Mouse (Mus musculus) R1 (cell line): Measurements from ENCODE around the gene Ncan.

Experiments
- DNase-seq: peaks from one replicate; pipeline ENCODE4 v3.0.0-alpha.2; 2018; ENCODE audit warnings: low read depth, low spot score

Gene Ncan

GRCm38 (mm10) chr8:70129309-70129952 is 8.8 kb upstream of the Ncan start:
- peak; percentile 33 for DNase-seq

DNA sequence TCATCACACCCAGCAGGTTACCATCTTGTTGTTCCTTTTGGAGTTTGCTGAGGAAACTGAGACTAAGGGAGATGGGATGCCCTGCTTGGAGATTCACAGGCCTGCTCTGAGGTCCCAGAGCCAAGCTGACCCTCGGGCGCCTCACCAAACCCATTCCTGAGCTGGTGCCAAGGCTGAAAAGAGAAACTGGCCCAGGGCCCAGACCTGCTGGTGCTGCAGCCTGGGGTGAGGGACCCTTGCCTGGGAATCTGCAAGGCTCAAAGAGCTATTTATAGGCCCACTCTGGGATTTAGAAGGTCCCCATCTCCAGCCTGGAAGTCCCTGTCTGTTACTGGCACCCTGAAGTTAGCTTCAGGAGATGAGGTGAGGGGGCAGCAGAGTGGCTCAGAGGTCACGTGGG is 7.8 kb upstream of the Ncan start:
- no peak for DNase-seq

- no peak for DNase-seq
Measured at GRCm38 (mm10) chr8:70124992-70125391, 4.3 kb upstream of the Ncan start.

DNA sequence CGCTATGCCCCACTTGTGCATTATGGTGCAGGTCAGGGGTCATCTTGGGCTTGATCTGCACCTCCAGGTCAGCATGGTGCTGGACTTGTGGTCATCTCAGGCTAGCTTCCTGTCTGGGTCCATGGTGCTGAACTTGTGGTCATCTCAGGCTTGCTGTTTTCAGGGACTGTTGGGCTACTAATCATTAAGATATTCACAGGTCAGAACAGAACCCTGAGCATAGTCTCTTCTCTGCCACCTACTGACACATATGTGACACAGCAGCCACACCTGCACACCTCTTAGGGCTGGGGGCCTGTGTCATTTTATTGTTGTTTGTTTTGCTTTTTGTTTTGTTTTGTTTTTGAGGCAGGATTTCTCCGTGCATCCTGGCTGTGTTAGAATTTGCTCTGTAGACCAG is 2.2 kb upstream of the Ncan start:
- DNase-seq, result peak; percentile 51

DNA sequence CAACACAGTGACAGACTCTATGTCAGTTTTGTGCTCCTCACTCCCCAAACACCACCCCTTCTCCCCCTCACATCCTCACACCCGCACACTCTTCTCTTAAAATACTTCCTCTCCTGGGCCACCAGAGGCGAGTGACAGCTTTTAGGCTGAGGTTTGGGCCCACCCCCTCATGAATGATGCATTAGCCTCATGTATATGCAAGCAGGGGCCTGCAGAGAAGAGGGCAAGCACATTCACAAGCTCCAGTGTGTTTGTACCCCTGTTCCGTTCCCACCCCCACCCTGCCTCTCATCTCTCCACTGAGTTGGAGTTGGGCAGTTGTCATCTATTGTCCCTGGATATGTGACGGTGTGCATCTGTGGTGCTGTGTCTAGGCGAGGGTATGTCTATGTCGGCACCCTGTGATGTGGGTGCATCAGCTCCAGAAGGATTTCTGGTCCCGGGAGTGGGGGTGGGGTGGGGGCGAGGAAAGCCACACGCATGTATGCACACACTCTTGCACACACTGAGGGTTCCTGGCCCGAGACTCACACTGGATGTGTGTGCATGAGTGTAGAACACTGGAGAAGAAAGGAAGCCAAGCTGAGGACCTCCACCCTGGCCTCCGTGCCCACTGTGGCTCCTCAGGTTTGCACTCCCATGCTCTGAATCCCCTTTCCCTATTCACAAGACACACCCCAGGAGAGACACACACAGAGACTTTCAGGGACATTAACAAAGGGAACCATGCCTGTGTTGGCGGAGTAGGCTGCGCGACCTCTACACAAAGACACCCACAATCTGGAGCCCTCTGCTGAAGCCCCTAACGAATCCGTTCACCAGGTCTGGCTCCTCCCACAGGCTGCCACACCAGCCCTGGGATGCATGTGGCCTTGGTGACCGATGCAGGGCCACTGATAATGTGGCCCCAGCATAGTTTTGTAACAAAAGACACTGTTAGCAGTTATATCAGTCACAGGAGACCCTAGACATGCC is 1.7 kb downstream of the Ncan start:
- peak; percentile 78 for DNase-seq

DNA sequence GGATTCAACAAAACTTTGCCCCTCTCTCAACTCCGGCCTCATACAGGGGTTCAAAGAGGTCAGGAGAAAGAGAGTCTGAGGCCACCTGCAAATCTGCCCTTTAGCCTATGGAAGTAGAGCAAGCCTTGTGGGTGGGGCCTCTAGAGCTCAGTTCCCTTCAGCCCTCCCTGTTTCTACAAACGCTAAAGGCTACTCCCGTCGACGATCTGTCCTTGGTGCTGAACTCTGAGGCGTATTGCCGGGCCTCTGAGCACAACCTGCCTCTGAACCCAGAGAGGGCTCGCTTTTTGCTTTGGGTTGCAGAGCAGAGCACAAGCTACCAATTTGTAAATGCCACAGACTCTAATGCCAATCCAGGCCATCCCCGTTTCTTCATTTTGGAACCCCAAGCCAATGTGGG is 3.1 kb downstream of the Ncan start:
- peak; percentile 90 for DNase-seq

GRCm38 (mm10) chr8:70114892-70115291 is 5.8 kb downstream of the Ncan start:
- DNase-seq, result no peak

DNA sequence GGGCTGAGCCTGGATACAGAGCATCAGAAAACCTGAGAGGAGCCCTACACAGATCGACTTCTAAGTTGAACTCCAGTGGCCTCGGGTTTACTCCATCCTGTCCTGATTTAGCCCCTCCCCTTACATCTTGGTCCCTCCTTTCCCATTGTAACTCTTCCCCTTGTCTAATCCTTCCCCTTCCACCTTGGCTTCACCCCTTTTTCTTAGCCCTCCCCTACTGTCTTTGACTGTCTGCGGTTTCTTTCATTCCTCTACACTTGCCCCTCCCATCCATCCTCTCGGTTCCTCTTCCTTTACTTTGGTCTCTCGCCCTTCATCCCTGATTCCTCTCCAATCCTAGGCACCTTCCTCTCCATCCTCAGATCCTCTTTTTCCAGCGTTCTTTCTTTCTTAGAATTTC is 6.2 kb downstream of the Ncan start:
- no peak for DNase-seq

- DNase-seq, result peak; percentile 64
Measured at GRCm38 (mm10) chr8:70112401-70113016, 8.2 kb downstream of the Ncan start.

DNA sequence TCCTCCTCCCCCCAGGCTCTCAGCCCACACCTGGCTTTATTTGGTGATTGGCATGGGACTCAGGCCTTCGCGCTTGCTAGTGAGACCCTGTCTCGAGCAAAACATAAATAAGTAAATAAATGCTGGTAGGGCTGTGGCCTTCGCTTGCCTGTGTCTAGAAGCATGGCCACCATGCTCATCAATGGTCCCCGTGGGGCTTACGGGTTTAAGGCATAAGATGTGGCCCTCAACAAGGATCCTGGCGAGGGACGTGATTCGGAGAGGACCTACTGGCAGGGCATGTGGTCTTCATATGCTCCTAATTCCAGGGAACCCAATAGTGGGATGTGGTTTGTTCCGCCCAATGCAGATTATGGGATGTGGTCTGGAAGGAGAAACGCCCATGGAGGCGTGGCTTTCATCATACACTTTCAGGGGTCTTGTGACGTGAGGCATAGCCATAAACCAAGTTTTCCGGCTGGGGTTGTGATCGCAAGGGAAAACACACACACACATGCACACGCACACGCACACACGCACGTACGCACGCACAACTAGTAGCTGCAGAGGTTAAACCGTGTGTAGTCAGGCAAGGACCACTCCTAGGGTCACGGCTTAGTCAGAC is 9.4 kb downstream of the Ncan start:
- peak; percentile 77 for DNase-seq

DNA sequence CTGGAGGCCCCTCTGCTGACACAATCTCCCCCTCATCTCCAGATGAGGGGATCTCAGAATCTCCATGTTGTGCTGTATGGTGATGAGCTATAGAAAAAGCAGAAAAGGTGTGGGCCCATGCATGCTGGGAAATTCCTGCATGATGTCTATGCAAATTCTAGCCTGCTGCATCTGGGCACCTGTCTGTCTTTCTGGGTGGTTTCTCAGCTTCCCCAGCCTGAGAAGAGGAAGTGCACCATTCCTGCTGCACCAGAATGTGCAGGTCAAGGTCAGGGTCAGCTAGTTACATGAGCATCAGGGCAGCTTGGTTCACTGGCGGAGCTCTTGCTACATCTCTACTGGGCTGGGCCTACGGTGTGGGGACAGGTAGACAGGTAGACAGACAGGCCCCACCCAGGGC is 10.2 kb downstream of the Ncan start:
- DNase-seq, result no peak

DNA sequence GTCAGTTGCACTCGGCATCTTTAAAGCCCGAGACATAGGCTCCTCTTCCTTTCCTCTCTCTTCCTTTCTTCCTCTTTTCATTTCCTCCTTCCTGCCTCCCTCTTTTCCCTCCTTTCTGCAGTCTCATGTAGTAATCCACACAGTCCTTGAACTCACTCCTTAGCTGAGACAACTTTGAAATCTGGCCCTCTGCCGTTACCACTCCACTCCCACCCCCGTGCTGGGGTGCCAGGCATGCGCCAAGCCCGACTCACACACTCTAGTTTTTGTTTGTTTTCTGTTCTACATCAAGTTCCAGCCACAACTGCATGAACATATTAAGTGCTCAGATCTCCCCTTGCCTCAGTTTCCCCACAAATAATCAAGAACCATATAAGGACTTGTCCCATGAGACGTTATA is 15.8 kb downstream of the Ncan start:
- no peak for DNase-seq

GRCm38 (mm10) chr8:70104506-70104905 is 16.2 kb downstream of the Ncan start:
- peak; percentile 57 for DNase-seq

GRCm38 (mm10) chr8:70100241-70100640 is 20.4 kb downstream of the Ncan start:
- DNase-seq, result no peak

- DNase-seq, result no peak
Measured at GRCm38 (mm10) chr8:70099276-70099675, 21.4 kb downstream of the Ncan start.

DNA sequence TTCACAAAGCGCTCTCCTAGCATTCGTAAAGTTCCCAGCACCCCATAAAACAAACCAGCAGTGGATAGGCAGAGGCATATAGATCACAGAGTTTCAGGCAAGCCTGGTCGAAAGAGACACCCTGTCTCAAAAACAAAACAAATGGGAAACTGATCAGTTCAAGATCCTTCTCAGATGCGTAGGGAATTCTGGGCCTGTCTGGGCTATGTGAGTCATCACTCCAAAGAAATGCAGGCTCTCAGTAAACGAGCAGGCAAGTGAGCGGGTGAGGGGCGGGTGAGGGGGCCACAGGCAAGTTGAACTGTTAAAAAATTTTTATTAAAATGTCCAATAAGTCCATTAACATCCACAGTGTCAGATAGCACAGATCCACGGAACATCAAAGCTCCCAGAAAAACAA is 27.9 kb downstream of the Ncan start:
- no peak for DNase-seq

- peak; percentile 91 for DNase-seq
Measured at GRCm38 (mm10) chr8:70089296-70089960, 31.2 kb downstream of the Ncan start.

DNA sequence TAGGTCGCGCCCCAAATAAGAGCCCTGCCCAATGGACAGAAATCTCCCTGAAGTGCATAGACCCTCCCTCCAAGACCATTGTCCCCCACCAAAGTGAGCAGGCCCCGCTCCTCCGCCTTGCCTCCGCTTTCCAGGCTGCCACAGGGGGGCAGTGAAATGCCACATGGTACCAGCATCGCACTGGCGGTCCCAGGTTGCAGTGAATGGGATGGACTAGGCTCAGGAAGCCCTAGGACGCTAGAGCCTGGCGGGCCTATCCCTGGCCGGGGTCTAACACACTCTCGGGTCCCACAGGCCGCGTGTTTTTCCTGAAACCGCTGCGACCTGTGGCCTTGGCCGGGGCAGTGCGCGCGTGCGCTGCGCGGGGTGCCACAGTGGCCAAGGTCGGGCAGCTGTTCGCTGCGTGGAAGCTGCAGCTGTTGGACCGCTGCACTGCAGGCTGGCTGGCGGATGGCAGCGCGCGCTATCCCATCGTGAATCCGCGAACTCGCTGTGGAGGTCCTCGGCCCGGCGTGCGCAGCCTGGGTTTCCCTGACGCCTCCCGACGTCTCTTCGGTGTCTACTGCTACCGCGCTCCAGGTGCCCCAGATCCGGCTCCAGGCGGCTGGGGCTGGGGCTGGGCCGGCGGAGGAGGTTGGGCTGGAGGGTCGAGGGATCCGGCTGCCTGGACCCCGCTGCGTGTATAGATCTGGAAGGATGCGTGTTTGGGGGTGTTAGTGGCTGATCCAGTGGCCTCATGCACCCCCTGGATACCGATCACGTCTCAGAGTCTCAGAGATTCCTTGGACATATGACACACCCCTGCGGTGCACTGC is 32.6 kb downstream of the Ncan start:
- peak; percentile 72 for DNase-seq

DNA sequence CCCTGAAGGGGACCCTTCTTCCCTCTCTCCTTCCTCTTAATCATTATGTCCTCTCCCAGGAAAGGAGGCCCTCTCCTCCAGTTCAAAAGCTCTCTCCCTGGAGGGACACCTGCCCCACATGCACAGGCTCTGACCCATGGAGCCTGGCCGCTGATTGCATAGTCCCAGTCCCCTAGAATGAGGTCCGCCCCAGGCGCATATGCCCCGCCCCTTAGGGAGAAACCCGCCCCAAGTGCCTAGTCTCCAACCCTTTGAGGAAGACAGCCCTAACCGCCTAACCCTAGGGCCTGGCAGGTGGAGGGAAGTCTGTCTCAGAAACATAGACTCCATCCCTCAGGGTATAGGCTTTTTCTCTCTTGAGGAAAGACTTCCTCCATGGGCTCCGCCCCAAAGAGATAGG is 33.4 kb downstream of the Ncan start:
- peak; percentile 69 for DNase-seq

DNA sequence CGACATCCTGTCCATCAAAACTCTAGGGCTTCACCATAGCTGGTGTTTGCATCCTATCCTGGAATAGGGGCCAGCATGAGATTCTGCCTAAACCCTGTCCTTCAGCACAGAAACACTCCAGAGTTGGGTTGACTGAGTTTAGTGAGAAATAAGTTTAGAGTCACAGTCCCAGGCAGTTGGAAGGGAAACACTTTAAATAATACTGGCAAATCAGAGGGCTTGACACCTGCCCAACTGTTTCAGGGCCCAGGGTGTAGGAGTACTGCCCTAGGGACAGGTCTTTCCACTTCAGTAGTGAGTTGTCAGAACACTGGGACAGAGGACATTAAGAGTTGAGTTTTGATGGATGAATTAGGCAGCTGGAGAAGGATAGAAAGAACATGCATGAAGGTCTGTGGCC is 34.5 kb downstream of the Ncan start:
- no peak for DNase-seq
